Mouse (Mus musculus): Measurements from ENCODE around the gene Agpat2. TPM values are rescaled to one million over a fixed set of nuclear protein-coding genes. Genes with fewer than 3 reads are reported as not detected.

Gene Agpat2
- polyA plus RNA-seq, 1 experiment from 2014 or later = 65.7 TPM

GRCm38 (mm10) chr2:26586294-26587043, 17.7 kb downstream of the Agpat2 start, which contains the start of gene Gm20532:
Gene Gm20532, plus strand, starts transcription at chr2:26586639.
- no peaks in the 10 kb centered on the region for H3K36me3 ChIP-seq (ENCODE audit: control insufficient read depth, insufficient read depth)
- under 1% methylated on average over 60 of the region's 65 CpGs for WGBS (ENCODE audit: insufficient replicate concordance)
- no peak within 1 kb of the TSS for H3K27ac ChIP-seq (ENCODE audit: low read length)
- peak; percentile 61 for ATAC-seq (ENCODE audit: low read depth)
- H3K9me3 ChIP-seq (replicated peaks; ENCODE audit: control insufficient read depth, low read length) = no peaks in the 10 kb centered on the region
- peaks cover 15% of the 10 kb centered on the region for H3K4me1 ChIP-seq (ENCODE audit: control insufficient read depth, low read depth, low read length)
- peak within 1 kb of the TSS; percentile 65 for H3K4me3 ChIP-seq (ENCODE audit: low read depth, low read length)
- no peaks in the 10 kb centered on the region for H3K27me3 ChIP-seq (ENCODE audit: control insufficient read depth, insufficient read depth, low read depth, low read length)
- peak within 1 kb of the TSS; percentile 75 for H3K4me2 ChIP-seq (ENCODE audit: low read depth, low read length)
- H3K9ac ChIP-seq (ENCODE audit: low read depth, low read length) = peak within 1 kb of the TSS; percentile 65

- Histone ChIP-seq H3K27ac (ENCODE audit: low read length) (no peak overlapping the region), H3K4me1 (ENCODE audit: control insufficient read depth, low read depth, low read length) (peaks cover 15% of the 10 kb centered on the region), H3K9me3 (replicated peaks; ENCODE audit: control insufficient read depth, low read length) (no peaks in the 10 kb centered on the region), H3K4me2 (ENCODE audit: low read depth, low read length) (no peak overlapping the region), H3K4me3 (ENCODE audit: low read depth, low read length) (peak overlapping the region; percentile 0; the same call in 1 of the 2 replicates), H3K9ac (ENCODE audit: low read depth, low read length) (no peak overlapping the region), H3K27me3 (ENCODE audit: control insufficient read depth, insufficient read depth, low read depth, low read length) (no peaks in the 10 kb centered on the region), H3K36me3 (ENCODE audit: control insufficient read depth, insufficient read depth) (no peaks in the 10 kb centered on the region)
- ATAC-seq (ENCODE audit: low read depth) = no peak
- 34% methylated on average over 6 of the region's 6 CpGs for WGBS (ENCODE audit: insufficient replicate concordance)
Measured at GRCm38 (mm10) chr2:26585713-26586112, 18.5 kb downstream of the Agpat2 start.

- Histone ChIP-seq H3K36me3 (ENCODE audit: control insufficient read depth, insufficient read depth) (no peaks in the 10 kb centered on the region), H3K27me3 (ENCODE audit: control insufficient read depth, insufficient read depth, low read depth, low read length) (no peaks in the 10 kb centered on the region), H3K27ac (ENCODE audit: low read length) (no peak overlapping the region), H3K9me3 (replicated peaks; ENCODE audit: control insufficient read depth, low read length) (no peaks in the 10 kb centered on the region), H3K4me1 (ENCODE audit: control insufficient read depth, low read depth, low read length) (peaks cover 15% of the 10 kb centered on the region), H3K9ac (ENCODE audit: low read depth, low read length) (no peak overlapping the region), H3K4me2 (ENCODE audit: low read depth, low read length) (no peak overlapping the region), H3K4me3 (ENCODE audit: low read depth, low read length) (no peak overlapping the region)
- peak; percentile 9; the same call in 1 of the 2 replicates for ATAC-seq (ENCODE audit: low read depth)
- 6% methylated on average over 11 of the region's 11 CpGs for WGBS (ENCODE audit: insufficient replicate concordance)
Measured at GRCm38 (mm10) chr2:26583640-26584039, 20.6 kb downstream of the Agpat2 start.

GRCm38 (mm10) chr2:26582741-26583140, 21.5 kb downstream of the Agpat2 start:
- Histone ChIP-seq H3K27me3 (ENCODE audit: control insufficient read depth, insufficient read depth, low read depth, low read length) (no peaks in the 10 kb centered on the region), H3K36me3 (ENCODE audit: control insufficient read depth, insufficient read depth) (no peaks in the 10 kb centered on the region), H3K9ac (ENCODE audit: low read depth, low read length) (no peak overlapping the region), H3K4me3 (ENCODE audit: low read depth, low read length) (no peak overlapping the region), H3K4me1 (ENCODE audit: control insufficient read depth, low read depth, low read length) (peaks cover 11% of the 10 kb centered on the region), H3K27ac (ENCODE audit: low read length) (no peak overlapping the region), H3K4me2 (ENCODE audit: low read depth, low read length) (no peak overlapping the region), H3K9me3 (replicated peaks; ENCODE audit: control insufficient read depth, low read length) (no peaks in the 10 kb centered on the region)
- WGBS (ENCODE audit: insufficient replicate concordance) = 54% methylated on average over 7 of the region's 7 CpGs
- ATAC-seq (ENCODE audit: low read depth) = no peak

- Histone ChIP-seq H3K4me2 (ENCODE audit: low read depth, low read length) (no peak overlapping the region), H3K9ac (ENCODE audit: low read depth, low read length) (no peak overlapping the region), H3K36me3 (ENCODE audit: control insufficient read depth, insufficient read depth) (no peaks in the 10 kb centered on the region), H3K27me3 (ENCODE audit: control insufficient read depth, insufficient read depth, low read depth, low read length) (no peaks in the 10 kb centered on the region), H3K4me1 (ENCODE audit: control insufficient read depth, low read depth, low read length) (peaks cover 10% of the 10 kb centered on the region), H3K27ac (ENCODE audit: low read length) (no peak overlapping the region), H3K4me3 (ENCODE audit: low read depth, low read length) (no peak overlapping the region), H3K9me3 (replicated peaks; ENCODE audit: control insufficient read depth, low read length) (no peaks in the 10 kb centered on the region)
- WGBS (ENCODE audit: insufficient replicate concordance) = 27% methylated on average over 2 of the region's 2 CpGs
- ATAC-seq (ENCODE audit: low read depth) = no peak
Measured at GRCm38 (mm10) chr2:26582203-26582602, 22.0 kb downstream of the Agpat2 start.

- no peak overlapping the region for H3K9ac ChIP-seq (ENCODE audit: low read depth, low read length)
- no peaks in the 10 kb centered on the region for H3K27me3 ChIP-seq (ENCODE audit: control insufficient read depth, insufficient read depth, low read depth, low read length)
- H3K27ac ChIP-seq (ENCODE audit: low read length) = no peak overlapping the region
- 69% methylated on average over 5 of the region's 5 CpGs for WGBS (ENCODE audit: insufficient replicate concordance)
- H3K4me3 ChIP-seq (ENCODE audit: low read depth, low read length) = no peak overlapping the region
- no peak overlapping the region for H3K4me2 ChIP-seq (ENCODE audit: low read depth, low read length)
- ATAC-seq (ENCODE audit: low read depth) = no peak
- no peaks in the 10 kb centered on the region for H3K36me3 ChIP-seq (ENCODE audit: control insufficient read depth, insufficient read depth)
- peaks cover 14% of the 10 kb centered on the region for H3K4me1 ChIP-seq (ENCODE audit: control insufficient read depth, low read depth, low read length)
- H3K9me3 ChIP-seq (replicated peaks; ENCODE audit: control insufficient read depth, low read length) = no peaks in the 10 kb centered on the region
Measured at GRCm38 (mm10) chr2:26580751-26581150, 23.5 kb downstream of the Agpat2 start.

- H3K4me3 ChIP-seq (ENCODE audit: low read depth, low read length) = no peak within 1 kb of the TSS
- no peaks in the 10 kb centered on the region for H3K27me3 ChIP-seq (ENCODE audit: control insufficient read depth, insufficient read depth, low read depth, low read length)
- H3K36me3 ChIP-seq (ENCODE audit: control insufficient read depth, insufficient read depth) = no peaks in the 10 kb centered on the region
- 68% methylated on average over 1 of the region's 1 CpGs for WGBS (ENCODE audit: insufficient replicate concordance)
- no peak for ATAC-seq (ENCODE audit: low read depth)
- no peaks in the 10 kb centered on the region for H3K9me3 ChIP-seq (replicated peaks; ENCODE audit: control insufficient read depth, low read length)
- no peak within 1 kb of the TSS for H3K27ac ChIP-seq (ENCODE audit: low read length)
- peaks cover 23% of the 10 kb centered on the region for H3K4me1 ChIP-seq (ENCODE audit: control insufficient read depth, low read depth, low read length)
- no peak within 1 kb of the TSS for H3K4me2 ChIP-seq (ENCODE audit: low read depth, low read length)
- no peak within 1 kb of the TSS for H3K9ac ChIP-seq (ENCODE audit: low read depth, low read length)
Measured at GRCm38 (mm10) chr2:26579714-26580113, 24.5 kb downstream of the Agpat2 start, which contains the start of gene Egfl7. Gene Egfl7, plus strand, starts transcription at chr2:26580014.

GRCm38 (mm10) chr2:26578369-26578768, 25.8 kb downstream of the Agpat2 start:
- H3K27ac ChIP-seq (ENCODE audit: low read length) = no peak overlapping the region
- H3K27me3 ChIP-seq (ENCODE audit: control insufficient read depth, insufficient read depth, low read depth, low read length) = no peaks in the 10 kb centered on the region
- H3K36me3 ChIP-seq (ENCODE audit: control insufficient read depth, insufficient read depth) = no peaks in the 10 kb centered on the region
- H3K4me2 ChIP-seq (ENCODE audit: low read depth, low read length) = no peak overlapping the region
- H3K9me3 ChIP-seq (replicated peaks; ENCODE audit: control insufficient read depth, low read length) = no peaks in the 10 kb centered on the region
- no peak overlapping the region for H3K9ac ChIP-seq (ENCODE audit: low read depth, low read length)
- H3K4me1 ChIP-seq (ENCODE audit: control insufficient read depth, low read depth, low read length) = peaks cover 25% of the 10 kb centered on the region
- no peak overlapping the region for H3K4me3 ChIP-seq (ENCODE audit: low read depth, low read length)
- peak; percentile 25; the same call in 1 of the 2 replicates for ATAC-seq (ENCODE audit: low read depth)
- WGBS (ENCODE audit: insufficient replicate concordance) = 23% methylated on average over 6 of the region's 6 CpGs

- Histone ChIP-seq H3K36me3 (ENCODE audit: control insufficient read depth, insufficient read depth) (no peaks in the 10 kb centered on the region), H3K27me3 (ENCODE audit: control insufficient read depth, insufficient read depth, low read depth, low read length) (no peaks in the 10 kb centered on the region), H3K4me3 (ENCODE audit: low read depth, low read length) (no peak overlapping the region), H3K27ac (ENCODE audit: low read length) (peak overlapping the region; percentile 42), H3K4me2 (ENCODE audit: low read depth, low read length) (peak overlapping the region; percentile 46), H3K9me3 (replicated peaks; ENCODE audit: control insufficient read depth, low read length) (no peaks in the 10 kb centered on the region), H3K4me1 (ENCODE audit: control insufficient read depth, low read depth, low read length) (peaks cover 41% of the 10 kb centered on the region), H3K9ac (ENCODE audit: low read depth, low read length) (no peak overlapping the region)
- 28% methylated on average over 4 of the region's 4 CpGs for WGBS (ENCODE audit: insufficient replicate concordance)
- no peak for ATAC-seq (ENCODE audit: low read depth)
Measured at GRCm38 (mm10) chr2:26576462-26576861, 27.8 kb downstream of the Agpat2 start.

Data from liver, embryonic 16.5 days (tissue).